Mouse (Mus musculus) liver, postnatal 0 days (tissue): ENCODE measurements at regions not wholly inside any gene's neighbourhood (a gene's known extent, or its start where the extent isn't known, plus 50 kb on each side); places are given as distances from the start of the nearest gene placed in this dataset.

Experiments
- CTCF ChIP-seq: sonication (generic); IDR thresholded peaks from 2 replicates; pipeline ENCODE4 v1.5.1; 2016; ENCODE audit warnings: antibody characterized with exemption, low read depth
- EP300 ChIP-seq: IDR thresholded peaks from 2 replicates; pipeline ENCODE4 v1.6.1; 2016; ENCODE audit warnings: antibody characterized with exemption, low read depth, mild to moderate bottlenecking

DNA sequence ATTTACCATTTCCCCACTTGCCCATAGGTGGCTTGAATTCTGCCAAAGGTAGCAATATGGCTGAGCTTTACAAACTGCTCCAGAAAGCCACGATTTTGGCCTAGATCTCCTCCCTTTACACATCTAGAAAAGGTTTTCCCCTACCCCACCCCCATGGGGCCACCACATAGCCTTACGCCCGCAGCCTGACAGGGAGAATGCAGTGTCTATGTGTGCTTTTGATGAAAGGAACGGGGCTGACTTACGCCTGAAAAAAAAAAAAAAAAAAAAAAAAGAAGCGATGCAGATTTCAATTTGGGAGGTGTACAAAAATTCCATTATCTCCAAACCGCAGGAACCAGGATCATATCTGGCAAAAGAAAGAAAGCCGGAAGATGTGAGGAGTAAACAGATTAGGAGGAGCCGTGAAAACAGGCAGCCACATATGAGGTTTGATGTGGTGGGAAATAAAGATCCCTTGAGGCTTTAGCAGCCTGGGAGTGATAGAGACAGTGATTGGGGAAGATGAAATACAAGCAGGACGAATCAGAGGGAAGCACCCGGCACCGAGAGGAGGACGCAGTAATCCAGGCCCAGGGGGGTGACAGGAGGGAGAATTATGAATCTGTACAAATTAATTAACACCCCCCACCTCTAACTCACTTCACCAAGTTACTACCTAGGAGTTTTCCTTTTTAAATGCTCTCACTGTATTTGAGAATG is 121.4 kb upstream of the Vldlr start:
- TF ChIP-seq CTCF (no peak), EP300 (no peak)
